Mouse (Mus musculus): ENCODE data around the gene Hspa4. TPM values are rescaled to one million over a fixed set of nuclear protein-coding genes. Genes with fewer than 3 reads are reported as not detected.
"Not testable (repeated sequence)": the region's sequence is repeated elsewhere in the genome, so short reads cannot be mapped to it uniquely, and the experiment has no call there.

The Hspa4 gene
- total and polyA plus RNA-seq, 3 experiments: 55.9 to 391 (median 279) TPM

GRCm38 (mm10) chr11:53290871-53291270 is 9.4 kb downstream of the Hspa4 start:
- ATAC-seq (ENCODE audit: extremely low read depth, insufficient number of reproducible peaks, low FRiP score, poor library complexity, severe bottlenecking) (no peak), DNase-seq (ENCODE audit: low spot score) (no peak)
- Histone ChIP-seq H3K4me1 (ENCODE audit: insufficient read depth, low read depth, low read length) (peaks cover 25% of the 10 kb centered on the region), H3K9me3 (replicated peaks) (no peaks in the 10 kb centered on the region), H3K27me3 (ENCODE audit: insufficient read depth, low read length) (no peaks in the 10 kb centered on the region), H3K4me3 (ENCODE audit: low read depth, low read length) (no peak overlapping the region), H3K36me3 (replicated peaks) (peaks cover 91% of the 10 kb centered on the region)
- no peak for TF ChIP-seq GATA1 (IDR thresholded peaks at IDR 0.05; ENCODE audit: borderline replicate concordance, low read length)
- no peak for TF ChIP-seq TAL1 (conservative IDR thresholded peaks at IDR 0.05; ENCODE audit: low read depth, low read length)

GRCm38 (mm10) chr11:53290187-53290586 is 10.1 kb downstream of the Hspa4 start:
- DNase-seq (ENCODE audit: low spot score): not testable (repeated sequence)

GRCm38 (mm10) chr11:53285885-53286284 is 14.4 kb downstream of the Hspa4 start:
- Histone ChIP-seq H3K4me3 (ENCODE audit: low read depth, low read length) (no peak overlapping the region), H3K27me3 (ENCODE audit: insufficient read depth, low read length) (no peaks in the 10 kb centered on the region), H3K9me3 (replicated peaks) (no peaks in the 10 kb centered on the region), H3K36me3 (replicated peaks) (peaks cover 98% of the 10 kb centered on the region), H3K4me1 (ENCODE audit: insufficient read depth, low read depth, low read length) (peaks cover 20% of the 10 kb centered on the region)
- DNase-seq (ENCODE audit: low spot score) (no peak), ATAC-seq (ENCODE audit: extremely low read depth, insufficient number of reproducible peaks, low FRiP score, poor library complexity, severe bottlenecking) (no peak)
- no peak for TF ChIP-seq CTCF (IDR thresholded peaks at IDR 0.05; ENCODE audit: low read depth, low read length)

More at GRCm38 (mm10) chr11:53290187-53290586, 10.1 kb downstream of the Hspa4 start:
- ATAC-seq (ENCODE audit: extremely low read depth, insufficient number of reproducible peaks, low FRiP score, poor library complexity, severe bottlenecking); H3K27me3 ChIP-seq (ENCODE audit: insufficient read depth, low read length); H3K4me3 ChIP-seq (ENCODE audit: low read depth, low read length); H3K9me3 ChIP-seq (replicated peaks): not testable (repeated sequence)
- Histone ChIP-seq H3K36me3 (replicated peaks) (peaks cover 94% of the 10 kb centered on the region), H3K4me1 (ENCODE audit: insufficient read depth, low read depth, low read length) (peaks cover 23% of the 10 kb centered on the region)

- Histone ChIP-seq H3K36me3 (replicated peaks) (peaks cover 90% of the 10 kb centered on the region), H3K27me3 (ENCODE audit: insufficient read depth, low read length) (no peaks in the 10 kb centered on the region), H3K4me1 (ENCODE audit: insufficient read depth, low read depth, low read length) (peaks cover 43% of the 10 kb centered on the region), H3K9me3 (replicated peaks) (no peaks in the 10 kb centered on the region), H3K4me3 (ENCODE audit: low read depth, low read length) (no peak overlapping the region)
- ATAC-seq (ENCODE audit: extremely low read depth, insufficient number of reproducible peaks, low FRiP score, poor library complexity, severe bottlenecking): no peak
- TF ChIP-seq CTCF (IDR thresholded peaks at IDR 0.05; ENCODE audit: low read depth, low read length) (no peak), GATA1 (IDR thresholded peaks at IDR 0.05; ENCODE audit: borderline replicate concordance, low read length) (no peak), GATA2 (IDR thresholded peaks at IDR 0.05; ENCODE audit: borderline replicate concordance, low read depth, low read length) (no peak), TAL1 (conservative IDR thresholded peaks at IDR 0.05; ENCODE audit: low read depth, low read length) (no peak), POLR2AphosphoS5 (IDR thresholded peaks at IDR 0.05; ENCODE audit: insufficient replicate concordance, low read depth, low read length) (no peak)
- no peak for DNase-seq (ENCODE audit: low spot score)
Observed at GRCm38 (mm10) chr11:53278411-53278810, 21.8 kb downstream of the Hspa4 start.

- TF ChIP-seq GATA1 (IDR thresholded peaks at IDR 0.05; ENCODE audit: borderline replicate concordance, low read length) (no peak), GATA2 (IDR thresholded peaks at IDR 0.05; ENCODE audit: borderline replicate concordance, low read depth, low read length) (no peak), POLR2AphosphoS5 (IDR thresholded peaks at IDR 0.05; ENCODE audit: insufficient replicate concordance, low read depth, low read length) (no peak), CTCF (IDR thresholded peaks at IDR 0.05; ENCODE audit: low read depth, low read length) (no peak), TAL1 (conservative IDR thresholded peaks at IDR 0.05; ENCODE audit: low read depth, low read length) (no peak)
- Histone ChIP-seq H3K4me3 (ENCODE audit: low read depth, low read length) (no peak overlapping the region), H3K27me3 (ENCODE audit: insufficient read depth, low read length) (no peaks in the 10 kb centered on the region), H3K9me3 (replicated peaks) (no peaks in the 10 kb centered on the region), H3K4me1 (ENCODE audit: insufficient read depth, low read depth, low read length) (peaks cover 36% of the 10 kb centered on the region), H3K36me3 (replicated peaks) (peaks cover 91% of the 10 kb centered on the region)
- no peak for DNase-seq (ENCODE audit: low spot score)
- ATAC-seq (ENCODE audit: extremely low read depth, insufficient number of reproducible peaks, low FRiP score, poor library complexity, severe bottlenecking): no peak
Observed at GRCm38 (mm10) chr11:53275358-53275757, 24.9 kb downstream of the Hspa4 start.

- TF ChIP-seq POLR2AphosphoS5 (IDR thresholded peaks at IDR 0.05; ENCODE audit: insufficient replicate concordance, low read depth, low read length): no peak
- no peak for TF ChIP-seq GATA2 (IDR thresholded peaks at IDR 0.05; ENCODE audit: borderline replicate concordance, low read depth, low read length)
- no peak for TF ChIP-seq CTCF (IDR thresholded peaks at IDR 0.05; ENCODE audit: low read depth, low read length)
- no peak for TF ChIP-seq TAL1 (conservative IDR thresholded peaks at IDR 0.05; ENCODE audit: low read depth, low read length)
- TF ChIP-seq GATA1 (IDR thresholded peaks at IDR 0.05; ENCODE audit: borderline replicate concordance, low read length): no peak
- DNase-seq (ENCODE audit: low spot score) (no peak), ATAC-seq (ENCODE audit: extremely low read depth, insufficient number of reproducible peaks, low FRiP score, poor library complexity, severe bottlenecking) (no peak)
- Histone ChIP-seq H3K36me3 (replicated peaks) (peaks cover 91% of the 10 kb centered on the region), H3K27me3 (ENCODE audit: insufficient read depth, low read length) (no peaks in the 10 kb centered on the region), H3K4me3 (ENCODE audit: low read depth, low read length) (no peak overlapping the region), H3K4me1 (ENCODE audit: insufficient read depth, low read depth, low read length) (peaks cover 25% of the 10 kb centered on the region), H3K9me3 (replicated peaks) (no peaks in the 10 kb centered on the region)
Observed at GRCm38 (mm10) chr11:53273313-53273712, 26.9 kb downstream of the Hspa4 start.

- H3K4me1 ChIP-seq (ENCODE audit: insufficient read depth, low read depth, low read length): peaks cover 10% of the 10 kb centered on the region; the same call in 1 of the 2 replicates
- H3K27me3 ChIP-seq (ENCODE audit: insufficient read depth, low read length): no peaks in the 10 kb centered on the region
- no peaks in the 10 kb centered on the region for H3K9me3 ChIP-seq (replicated peaks)
- TF ChIP-seq GATA1 (IDR thresholded peaks at IDR 0.05; ENCODE audit: borderline replicate concordance, low read length) (no peak), POLR2AphosphoS5 (IDR thresholded peaks at IDR 0.05; ENCODE audit: insufficient replicate concordance, low read depth, low read length) (no peak), TAL1 (conservative IDR thresholded peaks at IDR 0.05; ENCODE audit: low read depth, low read length) (no peak), GATA2 (IDR thresholded peaks at IDR 0.05; ENCODE audit: borderline replicate concordance, low read depth, low read length) (no peak), CTCF (IDR thresholded peaks at IDR 0.05; ENCODE audit: low read depth, low read length) (no peak)
- peaks cover 98% of the 10 kb centered on the region for H3K36me3 ChIP-seq (replicated peaks)
- H3K4me3 ChIP-seq (ENCODE audit: low read depth, low read length): no peak overlapping the region
- ATAC-seq (ENCODE audit: extremely low read depth, insufficient number of reproducible peaks, low FRiP score, poor library complexity, severe bottlenecking): no peak
- no peak for DNase-seq (ENCODE audit: low spot score)
Observed at GRCm38 (mm10) chr11:53269596-53269995, 30.7 kb downstream of the Hspa4 start.

All from G1E (cell line).